8 mouse cellular contexts compared by ENCODE assay signal in genomic region chr5:41051948-41052347, GRCm38 (mm10).
DNase-seq lines count a peak whose midpoint lies in the region; ATAC-seq and TF ChIP-seq lines count a peak whose summit lies in the region.

No protein-coding gene starts in this region.

- no peak overlapping the region for H3K4me3 ChIP-seq in left cerebral cortex, adult 2 months

- DNase-seq in cerebellum, adult 9-10 months = peak; percentile 19
- DNase-seq in left cerebral cortex, adult 2 months (ENCODE audit: extremely low spot score in 1 of 2, low spot score in 2 of 2) = no peak
- DNase-seq in left cerebral cortex, postnatal 36 days (ENCODE audit: low spot score in 2 of 2) = no peak
- DNase-seq in NIH3T3 (ENCODE audit: low read depth) = peak; percentile 48
- DNase-seq in left cerebral cortex, postnatal 4 days = peak; percentile 17
- DNase-seq in urinary bladder, postnatal 25 days (ENCODE audit: low spot score) = no peak
- no peak for DNase-seq in yolk sac, embryonic 10.5 days (ENCODE audit: low spot score)

- no peak overlapping the region for H3K27ac ChIP-seq in left cerebral cortex, adult 2 months

- peak; percentile 64 for TF ChIP-seq CTCF in left cerebral cortex, adult 2 months (IDR thresholded peaks at IDR 0.05)

- ATAC-seq in cerebellum, adult (ENCODE audit: insufficient number of reproducible peaks, low FRiP score, low TSS enrichment) = no peak

- intact Hi-C loops in left cerebral cortex, adult 2 months (cut with DNase I) = loop anchor here (1.0 kb wide), 1 partner anchor 716 kb away; no protein-coding TSS in a partner anchor
- intact Hi-C loops in left cerebral cortex, postnatal 36 days (cut with DNase I) = loop anchor here (2.0 kb wide), 2 partner anchors 73 to 717 kb away; no protein-coding TSS in a partner anchor
- intact Hi-C loops in left cerebral cortex, postnatal 4 days (cut with DNase I) = loop anchor here (2.0 kb wide), 1 partner anchor 717 kb away; no protein-coding TSS in a partner anchor

Comparison
In these comparisons a context has a peak if more than half of its experiments do, and no peak if none do; other contexts are left out.
1. DNase-seq: peak in cerebellum, adult 9-10 months (single experiment), NIH3T3 (single experiment) and left cerebral cortex, postnatal 4 days (single experiment); none in left cerebral cortex, adult 2 months (0 of 2), left cerebral cortex, postnatal 36 days (0 of 2), urinary bladder, postnatal 25 days (single experiment) and yolk sac, embryonic 10.5 days (single experiment).